Mouse (Mus musculus): ENCODE measurements around the gene Banp.
A peak's percentile ranks its signal among the peaks of the same experiment; 100 is the strongest.

Banp gene

GRCm38 (mm10) chr8:121949222-121949800, at the start of gene Banp:
Gene Banp (plus strand): TSS chr8:121949750.
- DNase-seq (ENCODE audit: low read depth in 1 of 2, low spot score in 2 of 2): no peak

GRCm38 (mm10) chr8:121901498-121902236, 47.9 kb upstream of the Banp start:
- no peak for DNase-seq (ENCODE audit: low read depth in 1 of 2, low spot score in 2 of 2)

DNA sequence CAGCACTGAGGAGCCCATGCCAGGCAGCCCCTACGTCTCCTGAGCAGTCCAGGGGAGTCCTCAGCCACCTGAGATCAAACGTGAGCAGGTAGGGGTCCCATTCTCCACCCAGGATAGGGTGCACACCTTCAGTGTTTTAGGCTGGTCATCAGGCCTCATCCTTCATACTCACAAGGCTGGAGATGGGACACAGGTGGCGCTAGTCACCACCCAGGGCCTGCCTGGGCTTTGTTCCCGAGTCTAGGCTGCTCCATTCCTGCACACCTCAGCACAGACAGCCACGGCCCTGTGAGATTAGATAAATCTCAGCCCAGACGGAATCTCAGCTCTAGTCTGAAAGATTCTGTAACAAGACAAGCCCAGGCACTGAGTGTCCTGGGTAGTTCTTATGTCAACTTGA, 45.6 kb upstream of the Banp start:
- DNase-seq (ENCODE audit: low read depth in 1 of 2, low spot score in 2 of 2): no peak

DNA sequence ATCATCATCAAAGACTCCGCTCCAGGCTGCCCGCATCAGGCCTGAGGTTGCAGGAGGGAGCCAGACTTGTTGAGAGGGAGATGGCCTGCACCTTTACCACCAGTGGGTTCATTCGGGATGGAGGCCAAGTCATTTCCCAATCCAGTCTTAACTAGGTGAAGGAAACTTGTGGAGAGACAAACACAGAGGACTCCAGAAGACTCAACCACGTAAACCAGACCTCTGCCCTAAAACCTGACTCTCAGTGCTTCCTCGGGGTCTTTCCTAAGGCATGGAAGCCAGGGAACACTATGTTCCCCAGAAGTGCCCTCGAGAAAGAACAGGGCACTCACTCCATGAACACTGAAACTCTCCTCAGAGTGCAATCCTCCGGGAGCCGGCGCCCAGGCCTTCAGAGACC, 44.6 kb upstream of the Banp start:
- no peak for DNase-seq (ENCODE audit: low read depth in 1 of 2, low spot score in 2 of 2)

- DNase-seq (ENCODE audit: low read depth in 1 of 2, low spot score in 2 of 2): no peak
These were observed 44.1 kb upstream of the Banp start for GRCm38 (mm10) chr8:121905420-121905819.

DNA sequence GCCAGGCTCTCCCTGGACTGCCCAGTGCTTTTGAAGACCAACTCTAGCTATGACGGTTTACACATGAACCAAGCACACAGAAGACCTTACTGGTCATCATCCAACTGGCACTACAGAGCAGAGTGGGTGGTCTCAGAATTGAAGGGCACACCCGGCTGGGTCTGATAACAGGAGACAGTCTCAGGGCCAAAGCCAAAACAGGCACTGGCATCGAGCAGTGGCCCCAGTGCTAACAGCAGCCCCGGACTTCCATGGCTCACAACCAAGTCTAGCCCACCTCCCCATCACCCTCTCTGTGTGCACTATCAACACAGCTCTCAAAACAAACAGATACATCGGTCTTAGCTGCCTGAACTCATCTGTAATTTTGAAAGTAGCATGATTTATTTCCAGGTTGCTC, 43.7 kb upstream of the Banp start:
- DNase-seq (ENCODE audit: low read depth in 1 of 2, low spot score in 2 of 2): no peak

DNA sequence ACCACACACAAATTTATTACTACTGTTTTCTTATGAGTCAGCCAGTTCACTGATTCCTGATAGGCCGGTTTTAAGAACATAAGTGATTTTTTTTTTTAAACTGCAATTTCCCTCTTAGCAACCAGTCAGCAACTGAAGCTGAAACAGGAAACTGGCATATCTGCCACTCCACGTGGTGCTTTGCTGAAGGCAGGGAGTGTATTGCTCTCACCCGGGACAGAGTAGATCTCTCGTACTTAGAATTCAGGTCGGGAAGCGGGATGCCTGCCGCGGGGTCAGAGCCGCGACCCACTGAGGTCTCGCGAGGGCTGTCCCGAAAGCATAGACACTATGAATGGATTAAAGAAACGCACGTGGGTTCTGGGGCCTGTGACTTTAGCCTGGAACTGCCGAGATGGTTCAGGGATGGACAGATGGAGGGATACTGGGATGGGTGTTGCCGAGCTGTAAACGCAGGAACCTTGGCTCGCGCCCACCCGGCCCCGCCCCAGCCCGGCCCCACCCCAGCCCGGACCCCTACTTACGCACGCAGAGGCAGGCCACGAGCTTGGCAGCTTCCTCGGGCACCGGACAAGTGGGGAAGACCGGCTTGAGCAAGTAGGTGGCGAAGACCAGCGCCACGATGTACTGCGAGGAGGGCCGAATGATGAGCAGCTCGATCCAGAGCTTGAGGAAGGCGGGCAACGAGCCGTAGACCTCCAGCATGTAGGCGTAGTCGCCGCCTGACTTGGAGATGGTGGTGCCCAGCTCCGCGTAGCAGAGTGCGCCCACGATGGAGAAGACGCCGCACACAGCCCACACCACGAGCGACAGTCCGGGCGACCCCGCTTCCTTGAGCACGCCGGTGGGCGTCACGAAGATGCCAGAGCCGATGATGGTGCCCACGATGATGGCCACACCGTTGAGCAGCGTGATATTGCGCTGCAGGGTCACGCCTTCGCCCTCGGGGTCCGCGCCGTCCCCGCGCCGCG, 42.7 kb upstream of the Banp start:
- DNase-seq (ENCODE audit: low read depth in 1 of 2, low spot score in 2 of 2): peak in 1 of 2 experiments; percentile 31

GRCm38 (mm10) chr8:121907587-121908248, 41.8 kb upstream of the Banp start, which contains the start of gene Slc7a5:
Gene Slc7a5 (minus strand): TSS chr8:121907694.
- peak; percentile 84 to 92 for DNase-seq (ENCODE audit: low read depth in 1 of 2, low spot score in 2 of 2)

DNA sequence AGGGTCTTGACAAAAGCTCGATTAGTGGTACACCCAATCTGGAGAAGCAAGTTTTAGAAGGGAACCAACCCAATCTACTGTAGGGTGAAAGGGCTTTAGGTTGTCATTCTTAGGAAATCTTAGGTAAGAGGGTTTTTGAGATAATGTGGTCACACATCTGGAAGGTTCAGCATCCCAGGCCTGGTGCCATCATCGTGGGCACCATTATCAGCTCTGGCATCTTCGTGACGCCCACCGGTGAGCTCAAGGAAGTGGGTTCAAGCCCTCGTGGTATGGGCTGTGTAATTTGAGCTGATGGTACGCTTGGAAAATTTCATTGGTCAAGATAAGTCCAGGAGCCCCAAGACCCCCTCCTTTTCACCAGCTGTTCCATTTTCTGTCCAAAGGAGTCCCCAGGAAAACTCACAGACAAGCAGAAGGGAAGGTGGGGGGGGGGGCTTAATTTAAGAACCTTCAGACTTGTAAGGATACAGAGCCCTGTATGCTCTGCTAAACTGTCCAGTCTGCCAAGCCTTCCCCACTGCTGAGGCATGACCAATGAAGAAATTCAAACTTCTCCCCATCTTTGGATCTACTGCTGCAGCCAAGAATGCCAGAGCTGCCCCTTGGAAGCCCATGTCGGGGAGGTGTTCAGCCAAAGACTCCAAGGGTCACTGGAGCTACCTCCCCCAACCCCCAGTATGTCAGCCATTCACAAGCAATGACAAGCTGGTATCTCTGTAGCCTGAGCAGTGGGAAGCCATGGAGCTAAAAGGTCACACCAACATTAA, 41.0 kb upstream of the Banp start:
- DNase-seq (ENCODE audit: low read depth in 1 of 2, low spot score in 2 of 2): no peak

- no peak for DNase-seq (ENCODE audit: low read depth in 1 of 2, low spot score in 2 of 2)
These were observed 40.4 kb upstream of the Banp start for GRCm38 (mm10) chr8:121909148-121909541.

GRCm38 (mm10) chr8:121909663-121910062, 39.9 kb upstream of the Banp start:
- DNase-seq (ENCODE audit: low read depth in 1 of 2, low spot score in 2 of 2): no peak

- no peak for DNase-seq (ENCODE audit: low read depth in 1 of 2, low spot score in 2 of 2)
These were observed 38.1 kb upstream of the Banp start for GRCm38 (mm10) chr8:121911400-121911799.

- DNase-seq (ENCODE audit: low read depth in 1 of 2, low spot score in 2 of 2): no peak
These were observed 37.6 kb upstream of the Banp start for GRCm38 (mm10) chr8:121911987-121912386.

DNA sequence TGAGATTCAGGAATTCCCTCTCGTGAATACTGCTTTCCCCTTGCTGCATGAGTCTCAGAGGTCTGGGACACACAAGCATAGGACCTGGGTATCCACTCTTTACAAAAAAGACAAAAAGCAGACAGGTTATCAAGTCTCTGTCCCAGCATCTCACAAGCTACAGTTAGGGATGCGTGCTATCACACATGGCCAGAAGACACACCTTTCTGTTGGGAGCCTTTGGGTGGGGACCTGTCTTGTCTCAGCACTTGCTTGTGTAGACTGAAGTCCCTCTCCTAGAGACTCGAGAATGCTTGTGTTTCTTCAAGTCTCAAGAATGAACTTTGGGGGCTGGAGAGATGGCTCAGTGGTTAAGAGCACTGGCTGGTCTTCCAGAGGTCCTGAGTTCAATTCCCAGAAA, 36.7 kb upstream of the Banp start:
- DNase-seq (ENCODE audit: low read depth in 1 of 2, low spot score in 2 of 2): no peak

DNA sequence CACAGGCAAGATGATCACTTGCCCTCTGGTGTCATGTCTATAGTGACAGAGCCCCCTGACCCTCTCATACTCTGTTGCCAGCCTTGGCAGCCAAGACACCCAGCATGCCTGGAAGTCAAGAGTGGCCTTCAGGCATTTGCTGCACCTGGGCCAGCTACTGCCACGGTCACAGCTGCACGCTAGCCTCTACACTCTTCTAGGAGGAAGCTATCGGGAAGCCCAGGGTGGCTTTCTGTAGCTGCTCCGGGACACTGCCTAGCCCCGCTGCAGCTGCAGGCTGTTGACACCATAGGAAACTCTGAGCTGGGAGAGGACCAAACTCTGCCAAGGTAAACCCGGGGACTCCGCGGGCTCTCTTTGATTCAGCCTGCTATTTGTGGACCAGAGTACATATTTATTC, 36.2 kb upstream of the Banp start:
- DNase-seq (ENCODE audit: low read depth in 1 of 2, low spot score in 2 of 2): no peak

GRCm38 (mm10) chr8:121919158-121919557, 30.4 kb upstream of the Banp start:
- DNase-seq (ENCODE audit: low read depth in 1 of 2, low spot score in 2 of 2): no peak

DNA sequence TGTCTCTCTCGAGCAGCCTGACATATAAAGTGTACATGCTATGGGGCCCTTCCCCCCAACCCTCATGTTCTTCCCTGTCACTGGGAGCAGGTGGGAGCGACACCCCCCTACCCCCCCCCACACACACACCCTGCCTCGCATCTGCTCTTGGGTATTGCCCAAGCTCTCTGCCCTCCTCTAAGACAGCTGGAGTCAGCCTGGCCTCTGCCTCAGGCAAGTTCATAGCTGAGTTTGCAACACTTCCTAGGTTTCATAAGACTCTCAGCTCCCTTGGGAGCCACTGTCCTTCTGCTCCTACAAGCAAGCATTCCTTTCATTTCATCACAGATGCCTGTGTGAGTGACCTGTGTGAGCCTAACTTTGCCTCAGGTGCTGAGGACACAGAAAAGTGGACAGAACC, 29.8 kb upstream of the Banp start:
- DNase-seq (ENCODE audit: low read depth in 1 of 2, low spot score in 2 of 2): no peak

DNA sequence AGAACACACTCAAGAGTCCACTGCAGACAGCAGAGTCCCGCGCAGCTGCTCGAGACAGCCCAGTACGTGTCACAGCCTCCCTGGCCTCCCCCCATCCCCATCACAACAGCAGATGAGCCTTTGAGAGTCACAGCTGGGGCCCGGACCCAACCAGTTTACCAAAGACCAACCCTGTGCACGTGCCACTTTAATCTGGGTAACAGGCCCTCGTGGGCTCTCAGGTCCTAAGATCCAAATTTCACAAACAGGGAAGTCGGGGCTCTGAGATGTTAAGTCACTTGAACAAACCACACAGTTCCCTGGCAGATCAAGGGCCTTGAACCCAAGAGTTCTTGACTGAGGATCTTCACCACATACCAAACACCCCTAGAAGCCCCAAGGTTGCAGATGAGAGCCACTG, 28.0 kb upstream of the Banp start:
- no peak for DNase-seq (ENCODE audit: low read depth in 1 of 2, low spot score in 2 of 2)

DNA sequence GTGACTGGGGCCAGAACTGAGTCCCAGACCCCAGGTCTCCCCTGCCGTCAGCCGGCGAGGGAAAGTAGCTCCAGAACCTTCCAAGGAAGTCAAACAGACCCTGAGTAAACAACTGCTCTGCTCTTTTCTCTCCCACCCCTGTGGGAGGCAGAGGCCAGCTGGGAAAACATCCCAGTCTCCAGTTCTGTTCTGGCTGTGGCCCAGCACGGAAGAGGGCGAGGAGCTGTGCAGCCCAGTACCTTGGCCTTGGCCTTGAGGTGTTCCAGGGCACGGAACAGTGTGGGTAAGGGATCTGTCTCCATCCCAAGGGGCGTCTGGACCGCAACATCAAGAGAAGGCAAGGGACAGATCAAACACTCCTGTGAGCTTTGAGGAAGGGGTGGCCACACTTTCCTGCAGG, 27.4 kb upstream of the Banp start:
- DNase-seq (ENCODE audit: low read depth in 1 of 2, low spot score in 2 of 2): no peak

GRCm38 (mm10) chr8:121924681-121925080, 24.9 kb upstream of the Banp start:
- no peak for DNase-seq (ENCODE audit: low read depth in 1 of 2, low spot score in 2 of 2)

All from monocyte, adult 2 months (primary cell).